Mouse (Mus musculus) forebrain, embryonic 12.5 days (tissue): ENCODE measurements at regions not wholly inside any gene's neighbourhood (a gene's known extent, or its start where the extent isn't known, plus 50 kb on each side); places are given as distances from the start of the nearest gene placed in this dataset.

Source experiments
- ATAC-seq: fragments of 200-750 bp; cut with Nextera tagmentation; 2 replicates; pipeline ENCODE4 v1.8.0; 2017; ENCODE audit warnings: moderate TSS enrichment; ENCODE audit not compliant: low FRiP score
- H3K27ac ChIP-seq: fragments of 300-500 bp; sonication (generic); 2 replicates; pipeline ENCODE4 v1.5.1; 2016; ENCODE audit warnings: mild to moderate bottlenecking
- H3K27me3 ChIP-seq: fragments of 300-500 bp; sonication (generic); 2 replicates; pipeline ENCODE4 v1.6.1; 2016; ENCODE audit warnings: mild to moderate bottlenecking
- H3K36me3 ChIP-seq: fragments of 300-500 bp; sonication (generic); replicated peaks from 2 replicates; pipeline ENCODE4 v1.6.1; 2016; ENCODE audit warnings: mild to moderate bottlenecking
- H3K4me1 ChIP-seq: fragments of 300-500 bp; sonication (generic); 2 replicates; pipeline ENCODE4 v1.6.1; 2016
- H3K4me2 ChIP-seq: fragments of 300-500 bp; sonication (generic); 2 replicates; pipeline ENCODE4 v1.6.1; 2016; ENCODE audit warnings: mild to moderate bottlenecking, moderate library complexity
- H3K4me3 ChIP-seq: fragments of 300-500 bp; sonication (generic); replicated peaks from 2 replicates; pipeline ENCODE4 v1.5.1; 2016; ENCODE audit warnings: mild to moderate bottlenecking
- H3K9ac ChIP-seq: fragments of 300-500 bp; sonication (generic); 2 replicates; pipeline ENCODE4 v1.6.1; 2016; ENCODE audit warnings: mild to moderate bottlenecking
- H3K9me3 ChIP-seq: fragments of 300-500 bp; sonication (generic); 2 replicates; pipeline ENCODE4 v1.6.1; 2016
- whole genome bisulfite sequencing: fragments of 180-500 bp; shearing (Covaris S2); methylation state at CpG from one replicate; pipeline ENCODE4 v1.1.7; 2016; 5-methylcytosine and 5-hydroxymethylcytosine counted together

- no peaks in the 10 kb centered on the region for H3K4me1 ChIP-seq
- 68% methylated on average over 4 of the region's 4 CpGs for WGBS
- no peak overlapping the region for H3K9ac ChIP-seq
- no peak overlapping the region for H3K4me2 ChIP-seq
- ATAC-seq = no peak
- H3K27me3 ChIP-seq = no peaks in the 10 kb centered on the region
- H3K36me3 ChIP-seq = no peaks in the 10 kb centered on the region
- H3K4me3 ChIP-seq = no peak overlapping the region
- H3K27ac ChIP-seq = no peak overlapping the region
- H3K9me3 ChIP-seq = no peaks in the 10 kb centered on the region
Measured at GRCm38 (mm10) chr3:125813798-125814197, 124.6 kb downstream of the Ugt8a start.

DNA sequence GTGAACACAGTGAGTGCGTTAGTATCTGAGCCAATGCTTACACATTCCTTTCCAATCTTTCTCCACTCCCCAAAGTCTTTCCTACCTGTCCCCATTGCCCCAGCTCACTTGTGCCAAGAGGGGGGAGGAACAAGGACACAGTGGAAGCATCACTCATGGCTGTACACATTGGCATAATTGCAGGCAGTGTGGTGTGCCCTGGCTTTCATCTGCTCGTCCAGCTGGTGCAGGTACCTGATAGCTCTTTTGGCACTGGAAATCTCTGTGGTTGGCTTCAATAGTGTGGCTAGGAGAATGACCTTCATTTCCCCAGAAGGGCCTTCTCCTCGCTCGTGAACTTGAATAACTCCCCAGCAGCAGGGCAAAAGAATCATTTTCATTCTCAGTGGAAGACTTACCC lies 125.6 kb downstream of the Ugt8a start:
- no peak for ATAC-seq
- Histone ChIP-seq H3K27me3 (no peaks in the 10 kb centered on the region), H3K9ac (no peak overlapping the region), H3K9me3 (no peaks in the 10 kb centered on the region), H3K4me1 (no peaks in the 10 kb centered on the region), H3K27ac (no peak overlapping the region), H3K4me3 (no peak overlapping the region), H3K36me3 (no peaks in the 10 kb centered on the region), H3K4me2 (no peak overlapping the region)
- 89% methylated on average over 4 of the region's 4 CpGs for WGBS

DNA sequence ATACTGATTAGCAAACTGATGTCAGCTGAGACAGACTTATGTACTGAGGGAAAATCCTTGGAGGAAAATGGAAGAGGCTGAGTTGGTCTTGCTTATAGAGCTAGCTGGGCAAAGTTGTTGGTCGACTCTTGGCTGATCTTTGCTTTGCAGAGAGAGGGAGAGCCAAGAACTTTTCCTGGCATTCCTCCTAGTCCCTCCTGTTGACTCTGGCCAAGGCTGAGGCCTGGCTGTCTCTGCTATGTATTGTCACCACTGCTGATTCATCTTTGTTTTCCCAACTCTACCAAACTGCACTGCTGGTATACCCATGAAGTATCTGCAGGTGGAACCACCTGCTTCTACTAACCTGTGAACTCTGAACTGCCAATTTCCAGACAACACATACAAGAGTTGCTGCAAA lies 143.8 kb downstream of the Ugt8a start:
- ATAC-seq = no peak
- no peaks in the 10 kb centered on the region for H3K27me3 ChIP-seq
- WGBS = 92% methylated on average over 1 of the region's 1 CpGs

DNA sequence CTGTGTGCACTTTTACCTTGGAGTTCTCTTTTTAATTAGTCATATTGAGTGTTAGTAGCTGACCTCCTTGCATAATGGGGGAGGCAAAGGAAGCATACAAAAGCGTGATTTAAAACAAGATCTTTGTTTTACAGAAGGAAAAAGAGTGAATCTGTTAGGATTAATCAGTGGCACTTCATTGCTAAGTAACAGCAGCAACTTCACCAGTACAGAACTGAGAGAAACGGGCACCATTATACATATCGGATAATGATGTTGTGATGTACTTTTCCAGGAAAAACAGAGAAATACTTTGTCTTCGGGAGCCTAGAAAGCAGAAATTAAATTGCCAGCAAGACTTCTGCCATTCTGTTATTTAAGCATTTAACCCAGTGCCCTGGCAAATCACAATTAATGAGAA lies 157.1 kb downstream of the Ugt8a start:
- Histone ChIP-seq H3K27ac (no peak overlapping the region), H3K9me3 (no peaks in the 10 kb centered on the region), H3K27me3 (no peaks in the 10 kb centered on the region), H3K4me1 (no peaks in the 10 kb centered on the region), H3K36me3 (no peaks in the 10 kb centered on the region), H3K9ac (no peak overlapping the region), H3K4me2 (no peak overlapping the region), H3K4me3 (no peak overlapping the region)
- peak; percentile 40; the same call in 1 of the 2 replicates for ATAC-seq
- WGBS = 38% methylated on average over 4 of the region's 4 CpGs

More for the DNA sequence above, 143.8 kb downstream of the Ugt8a start:
- H3K27ac ChIP-seq = no peak overlapping the region
- H3K36me3 ChIP-seq = no peaks in the 10 kb centered on the region
- H3K4me1 ChIP-seq = no peaks in the 10 kb centered on the region
- no peak overlapping the region for H3K9ac ChIP-seq
- no peaks in the 10 kb centered on the region for H3K9me3 ChIP-seq
- no peak overlapping the region for H3K4me2 ChIP-seq
- H3K4me3 ChIP-seq = no peak overlapping the region

- Histone ChIP-seq H3K4me1 (no peaks in the 10 kb centered on the region), H3K9me3 (no peaks in the 10 kb centered on the region), H3K27ac (no peak overlapping the region), H3K4me2 (no peak overlapping the region), H3K27me3 (no peaks in the 10 kb centered on the region), H3K9ac (no peak overlapping the region), H3K4me3 (no peak overlapping the region), H3K36me3 (no peaks in the 10 kb centered on the region)
- no peak for ATAC-seq
- WGBS = 78% methylated on average over 3 of the region's 3 CpGs
Measured at GRCm38 (mm10) chr3:125780251-125780650, 158.2 kb downstream of the Ugt8a start.
